Mouse (Mus musculus): ENCODE measurements at regions not wholly inside any gene's neighbourhood (a gene's known extent, or its start where the extent isn't known, plus 50 kb on each side); places are given as distances from the start of the nearest gene placed in this dataset.

- WGBS, result 82% methylated on average over 1 of the region's 1 CpGs
- no peaks in the 10 kb centered on the region for H3K27me3 ChIP-seq
- H3K9ac ChIP-seq, result no peak overlapping the region
- H3K4me1 ChIP-seq, result no peaks in the 10 kb centered on the region
- no peaks in the 10 kb centered on the region for H3K36me3 ChIP-seq
- no peak overlapping the region for H3K4me2 ChIP-seq (replicated peaks)
- H3K9me3 ChIP-seq (replicated peaks), result no peaks in the 10 kb centered on the region
- no peak overlapping the region for H3K27ac ChIP-seq
- no peak overlapping the region for H3K4me3 ChIP-seq
- ATAC-seq (ENCODE audit: low FRiP score), result no peak
Measured at GRCm38 (mm10) chr1:120667776-120668175, 65.6 kb downstream of the En1 start.

GRCm38 (mm10) chr1:120683532-120684245, 81.5 kb downstream of the En1 start:
- no peak overlapping the region for H3K9ac ChIP-seq
- 0 out of 2 replicates have a peak, but pooled peaks cover 2% of the 10 kb centered on the region for H3K27me3 ChIP-seq
- no peak overlapping the region for H3K4me2 ChIP-seq (replicated peaks)
- no peak for ATAC-seq (ENCODE audit: low FRiP score)
- WGBS, result 62% methylated on average over 12 of the region's 12 CpGs
- no peak overlapping the region for H3K27ac ChIP-seq
- no peak overlapping the region for H3K4me3 ChIP-seq
- no peaks in the 10 kb centered on the region for H3K9me3 ChIP-seq (replicated peaks)
- H3K4me1 ChIP-seq, result peaks cover 3% of the 10 kb centered on the region; the same call in 1 of the 2 replicates
- H3K36me3 ChIP-seq, result no peaks in the 10 kb centered on the region

GRCm38 (mm10) chr1:120685650-120686244, 83.5 kb downstream of the En1 start:
- 55% methylated on average over 6 of the region's 6 CpGs for WGBS

DNA sequence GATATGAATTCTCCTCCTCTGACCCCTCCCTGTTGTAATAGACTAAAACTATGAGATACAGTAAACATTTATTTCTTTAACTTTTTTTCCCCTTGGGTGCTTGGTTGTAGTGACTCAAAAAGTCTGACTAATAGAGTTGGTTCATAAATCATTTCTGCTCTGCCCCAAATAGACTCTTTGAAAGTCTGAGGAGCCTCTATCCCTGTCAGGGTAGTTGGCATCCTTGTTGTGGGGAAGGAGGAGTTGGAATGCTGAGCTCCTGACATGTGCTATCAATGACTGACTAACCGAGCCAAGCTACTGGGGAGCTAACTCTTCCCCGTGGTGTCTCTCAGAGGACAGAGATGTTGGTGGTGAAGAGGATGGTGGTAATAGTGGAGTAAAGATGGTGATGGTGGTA, 89.4 kb downstream of the En1 start:
- Histone ChIP-seq H3K4me3 (no peak overlapping the region), H3K27ac (no peak overlapping the region), H3K9me3 (replicated peaks) (peaks cover 5% of the 10 kb centered on the region; the same call in 1 of the 2 replicates), H3K4me1 (no peaks in the 10 kb centered on the region), H3K27me3 (no peaks in the 10 kb centered on the region), H3K9ac (no peak overlapping the region), H3K4me2 (replicated peaks) (no peak overlapping the region), H3K36me3 (no peaks in the 10 kb centered on the region)
- ATAC-seq (ENCODE audit: low FRiP score), result no peak
- 84% methylated on average over 2 of the region's 2 CpGs for WGBS

More at GRCm38 (mm10) chr1:120685650-120686244, 83.5 kb downstream of the En1 start:
- no peaks in the 10 kb centered on the region for H3K9me3 ChIP-seq (replicated peaks)
- H3K4me1 ChIP-seq, result peaks cover 3% of the 10 kb centered on the region; the same call in 1 of the 2 replicates
- no peak overlapping the region for H3K27ac ChIP-seq
- H3K27me3 ChIP-seq, result 0 out of 2 replicates have a peak, but pooled peaks cover 2% of the 10 kb centered on the region
- no peak overlapping the region for H3K4me3 ChIP-seq
- no peak overlapping the region for H3K4me2 ChIP-seq (replicated peaks)
- no peak overlapping the region for H3K9ac ChIP-seq
- ATAC-seq (ENCODE audit: low FRiP score), result peak; percentile 69
- H3K36me3 ChIP-seq, result no peaks in the 10 kb centered on the region

DNA sequence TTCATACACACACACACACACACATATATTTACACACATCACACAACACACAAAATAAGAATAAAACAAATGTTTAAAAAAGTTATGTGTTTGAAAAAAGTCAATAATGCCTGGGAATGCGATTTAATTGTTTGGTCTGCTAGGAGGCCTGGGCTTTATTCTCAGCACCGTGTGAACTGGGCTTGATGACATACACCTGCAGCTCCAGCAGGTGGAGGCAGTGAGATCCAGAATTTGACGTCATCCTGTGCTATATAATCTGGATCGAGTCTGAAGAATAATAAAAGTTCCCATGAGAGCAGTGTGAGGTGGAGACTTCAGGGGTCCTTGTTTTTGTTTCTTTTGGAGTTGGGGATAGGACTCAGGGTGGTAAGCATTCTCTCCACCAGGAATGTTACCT, 96.0 kb downstream of the En1 start:
- Histone ChIP-seq H3K9me3 (replicated peaks) (peaks cover 12% of the 10 kb centered on the region), H3K27ac (no peak overlapping the region), H3K27me3 (no peaks in the 10 kb centered on the region), H3K36me3 (no peaks in the 10 kb centered on the region), H3K4me1 (no peaks in the 10 kb centered on the region), H3K4me3 (no peak overlapping the region), H3K9ac (no peak overlapping the region), H3K4me2 (replicated peaks) (no peak overlapping the region)
- WGBS, result 75% methylated on average over 4 of the region's 4 CpGs
- ATAC-seq (ENCODE audit: low FRiP score), result no peak

DNA sequence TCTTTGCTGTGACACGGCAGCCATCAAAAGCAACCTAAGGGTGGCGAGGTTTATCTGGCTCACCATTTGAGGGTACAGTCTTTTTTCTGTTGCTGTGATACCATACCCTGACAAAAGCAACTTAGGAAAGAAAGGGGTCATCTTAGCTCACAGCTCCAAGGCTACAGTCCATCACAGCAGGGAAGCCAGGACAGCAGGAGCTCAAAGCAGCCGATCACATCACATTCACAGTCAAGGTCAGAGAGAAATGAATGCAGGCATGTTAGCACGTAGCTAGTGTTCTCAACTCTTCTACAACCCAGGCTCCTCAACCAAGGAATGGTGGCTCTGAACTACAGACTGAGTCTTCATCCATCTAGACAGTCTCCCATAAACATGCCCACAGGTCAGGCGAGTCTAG, 102.0 kb downstream of the En1 start:
- no peak overlapping the region for H3K9ac ChIP-seq
- H3K4me1 ChIP-seq, result no peaks in the 10 kb centered on the region
- no peaks in the 10 kb centered on the region for H3K27me3 ChIP-seq
- no peak overlapping the region for H3K4me2 ChIP-seq (replicated peaks)
- no peak for ATAC-seq (ENCODE audit: low FRiP score)
- no peak overlapping the region for H3K4me3 ChIP-seq
- H3K36me3 ChIP-seq, result no peaks in the 10 kb centered on the region
- H3K9me3 ChIP-seq (replicated peaks), result no peaks in the 10 kb centered on the region
- 67% methylated on average over 5 of the region's 5 CpGs for WGBS
- no peak overlapping the region for H3K27ac ChIP-seq

DNA sequence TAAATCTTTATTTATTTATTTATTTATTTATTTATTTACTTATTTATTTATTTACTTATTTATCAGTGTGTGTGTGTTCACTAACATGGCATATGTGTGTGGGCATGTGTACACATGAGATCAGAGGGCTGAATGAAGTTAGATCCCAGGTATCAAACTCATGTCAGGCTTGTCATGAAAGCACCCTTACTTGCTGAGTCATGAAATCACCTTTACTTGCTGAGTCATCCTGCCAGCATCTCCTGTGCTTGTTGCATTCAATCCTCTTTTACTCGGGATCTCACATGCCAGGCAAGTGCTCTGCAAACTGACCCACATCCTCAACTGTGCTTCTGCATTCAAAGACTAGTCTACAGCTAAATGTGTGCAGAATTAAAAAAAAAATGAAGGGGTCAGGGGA, 103.8 kb downstream of the En1 start:
- H3K4me1 ChIP-seq, result no peaks in the 10 kb centered on the region
- no peak overlapping the region for H3K4me2 ChIP-seq (replicated peaks)
- no peak overlapping the region for H3K4me3 ChIP-seq
- no peak for ATAC-seq (ENCODE audit: low FRiP score)
- H3K27ac ChIP-seq, result no peak overlapping the region
- H3K27me3 ChIP-seq, result no peaks in the 10 kb centered on the region
- no peaks in the 10 kb centered on the region for H3K9me3 ChIP-seq (replicated peaks)
- H3K36me3 ChIP-seq, result no peaks in the 10 kb centered on the region
- 90% methylated on average over 1 of the region's 1 CpGs for WGBS
- H3K9ac ChIP-seq, result no peak overlapping the region

DNA sequence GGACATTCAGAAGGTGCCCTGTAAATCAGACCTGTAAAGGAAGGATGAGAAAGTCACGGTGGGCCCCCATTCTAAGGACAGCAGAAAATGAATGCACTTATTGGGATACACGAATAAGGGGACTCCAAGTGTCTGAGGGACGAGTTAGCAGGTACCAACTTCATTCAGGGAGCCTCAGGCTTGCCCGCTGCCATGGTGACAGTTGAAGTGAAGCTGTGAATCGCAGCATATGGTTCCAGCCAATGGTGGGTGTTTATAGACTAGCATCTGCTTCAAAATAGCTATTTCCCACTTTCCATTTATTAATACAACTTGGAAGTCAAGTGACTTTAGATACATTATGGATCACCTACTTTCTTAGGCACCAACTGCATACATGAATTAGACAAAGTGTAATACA, 106.3 kb downstream of the En1 start:
- no peak overlapping the region for H3K4me3 ChIP-seq
- no peaks in the 10 kb centered on the region for H3K27me3 ChIP-seq
- H3K4me1 ChIP-seq, result no peaks in the 10 kb centered on the region
- H3K27ac ChIP-seq, result no peak overlapping the region
- no peaks in the 10 kb centered on the region for H3K36me3 ChIP-seq
- 73% methylated on average over 5 of the region's 5 CpGs for WGBS
- H3K9ac ChIP-seq, result no peak overlapping the region
- H3K9me3 ChIP-seq (replicated peaks), result no peaks in the 10 kb centered on the region
- H3K4me2 ChIP-seq (replicated peaks), result no peak overlapping the region
- no peak for ATAC-seq (ENCODE audit: low FRiP score)

- H3K27me3 ChIP-seq, result no peaks in the 10 kb centered on the region
- H3K9me3 ChIP-seq (replicated peaks), result no peaks in the 10 kb centered on the region
- H3K4me2 ChIP-seq (replicated peaks), result no peak overlapping the region
- no peak for ATAC-seq (ENCODE audit: low FRiP score)
- H3K4me1 ChIP-seq, result no peaks in the 10 kb centered on the region
- 78% methylated on average over 9 of the region's 9 CpGs for WGBS
- H3K36me3 ChIP-seq, result no peaks in the 10 kb centered on the region
- no peak overlapping the region for H3K4me3 ChIP-seq
- H3K9ac ChIP-seq, result no peak overlapping the region
- H3K27ac ChIP-seq, result no peak overlapping the region
Measured at GRCm38 (mm10) chr1:120715105-120715877, 113.1 kb downstream of the En1 start.

- no peak overlapping the region for H3K4me3 ChIP-seq
- H3K36me3 ChIP-seq, result no peaks in the 10 kb centered on the region
- H3K9ac ChIP-seq, result no peak overlapping the region
- H3K9me3 ChIP-seq (replicated peaks), result no peaks in the 10 kb centered on the region
- ATAC-seq (ENCODE audit: low FRiP score), result no peak
- 95% methylated on average over 7 of the region's 7 CpGs for WGBS
- H3K27me3 ChIP-seq, result no peaks in the 10 kb centered on the region
- H3K4me1 ChIP-seq, result no peaks in the 10 kb centered on the region
- no peak overlapping the region for H3K4me2 ChIP-seq (replicated peaks)
- no peak overlapping the region for H3K27ac ChIP-seq
Measured at GRCm38 (mm10) chr1:120726777-120727176, 124.6 kb downstream of the En1 start.

GRCm38 (mm10) chr1:120727427-120727826, 125.2 kb downstream of the En1 start:
- H3K4me1 ChIP-seq, result no peaks in the 10 kb centered on the region
- H3K27me3 ChIP-seq, result no peaks in the 10 kb centered on the region
- H3K9me3 ChIP-seq (replicated peaks), result no peaks in the 10 kb centered on the region
- H3K9ac ChIP-seq, result no peak overlapping the region
- WGBS, result 76% methylated on average over 8 of the region's 8 CpGs
- no peaks in the 10 kb centered on the region for H3K36me3 ChIP-seq
- no peak overlapping the region for H3K4me2 ChIP-seq (replicated peaks)
- ATAC-seq (ENCODE audit: low FRiP score), result no peak
- H3K27ac ChIP-seq, result no peak overlapping the region
- H3K4me3 ChIP-seq, result no peak overlapping the region

DNA sequence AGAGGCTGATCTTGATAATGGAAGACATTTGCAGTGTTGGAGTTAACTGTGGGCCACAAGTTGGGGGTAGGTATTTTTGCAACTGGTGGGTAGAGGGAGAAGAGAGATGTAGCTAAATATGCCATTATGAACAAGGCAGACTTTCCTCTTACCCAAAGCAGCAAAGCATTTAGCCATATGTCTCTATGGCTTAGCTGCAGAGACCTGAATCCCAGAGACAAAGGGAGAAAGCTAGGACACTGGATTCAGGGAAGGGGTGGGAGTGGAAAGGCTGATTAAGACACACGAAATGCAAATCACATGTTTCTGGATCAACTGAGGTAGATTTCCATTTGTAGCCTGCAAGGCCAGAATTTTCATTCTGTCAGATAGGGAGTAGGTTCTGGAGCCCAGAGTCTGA, 129.8 kb downstream of the En1 start:
- WGBS, result 77% methylated on average over 1 of the region's 1 CpGs
- no peak overlapping the region for H3K9ac ChIP-seq
- H3K27me3 ChIP-seq, result no peaks in the 10 kb centered on the region
- ATAC-seq (ENCODE audit: low FRiP score), result no peak
- H3K36me3 ChIP-seq, result no peaks in the 10 kb centered on the region
- H3K4me3 ChIP-seq, result no peak overlapping the region
- no peaks in the 10 kb centered on the region for H3K9me3 ChIP-seq (replicated peaks)
- no peak overlapping the region for H3K27ac ChIP-seq
- H3K4me2 ChIP-seq (replicated peaks), result no peak overlapping the region
- no peaks in the 10 kb centered on the region for H3K4me1 ChIP-seq

All from hindbrain, embryonic 12.5 days (tissue).